ENCODE assay signal across 19 mouse cellular contexts in genomic region chr10:23549207-23549606, GRCm38 (mm10).
DNase-seq lines count a peak whose midpoint lies in the region; ATAC-seq lines count a peak whose summit lies in the region.
"Had no signal": no experiment of that assay in that cellular context is flagged by ENCODE, and none has a peak within 500 bp of the region (broad histone marks: within the 10 kb centered on the region; RNA-seq: fewer than 3 reads in every experiment).

No protein-coding gene starts in this region.

- H3K4me2 ChIP-seq in midbrain, embryonic 11.5 days = no peak overlapping the region
- H3K4me2 ChIP-seq in limb, embryonic 12.5 days = peak overlapping the region; percentile 15; the same call in 1 of the 2 replicates
- no peak overlapping the region for H3K4me2 ChIP-seq in liver, embryonic 12.5 days
- H3K4me2 ChIP-seq: heart, embryonic 12.5 days; lung, embryonic 14.5 days; neural tube, embryonic 13.5 days had no signal

- H3K27ac ChIP-seq in midbrain, embryonic 10.5 days (replicated peaks) = peak overlapping the region; percentile 57; the same call in 1 of the 2 replicates
- H3K27ac ChIP-seq in midbrain, embryonic 11.5 days (ENCODE audit: low read depth, low read length) = no peak overlapping the region
- H3K27ac ChIP-seq in limb, embryonic 12.5 days = peak overlapping the region; percentile 81
- no peak overlapping the region for H3K27ac ChIP-seq in liver, embryonic 12.5 days
- H3K27ac ChIP-seq: neural tube, embryonic 13.5 days had no signal

- no peak for ATAC-seq in midbrain, embryonic 11.5 days (ENCODE audit: low FRiP score)
- peak; percentile 32; the same call in 1 of the 2 replicates for ATAC-seq in limb, embryonic 12.5 days (ENCODE audit: insufficient number of reproducible peaks, insufficient read depth, low FRiP score, low TSS enrichment, low read depth)
- no peak for ATAC-seq in liver, embryonic 12.5 days
- ATAC-seq: inflammation-experienced regulatory T-cells, adult 6 months had no signal

- H3K4me1 ChIP-seq in midbrain, embryonic 10.5 days = peaks cover 10% of the 10 kb centered on the region
- H3K4me1 ChIP-seq in midbrain, embryonic 11.5 days (ENCODE audit: control insufficient read depth, insufficient read depth, low read length) = 0 out of 2 replicates have a peak, but pooled peaks cover 2% of the 10 kb centered on the region
- H3K4me1 ChIP-seq in limb, embryonic 12.5 days (replicated peaks) = peaks cover 26% of the 10 kb centered on the region
- no peaks in the 10 kb centered on the region for H3K4me1 ChIP-seq in liver, embryonic 12.5 days

- no peaks in the 10 kb centered on the region for H3K9me3 ChIP-seq in midbrain, embryonic 10.5 days (replicated peaks)
- H3K9me3 ChIP-seq in midbrain, embryonic 11.5 days (ENCODE audit: control insufficient read depth, low read length) = no peaks in the 10 kb centered on the region
- no peaks in the 10 kb centered on the region for H3K9me3 ChIP-seq in limb, embryonic 12.5 days
- H3K9me3 ChIP-seq in liver, embryonic 12.5 days (replicated peaks) = no peaks in the 10 kb centered on the region
- H3K9me3 ChIP-seq: heart, embryonic 12.5 days; neural tube, embryonic 13.5 days had no signal

- no peaks in the 10 kb centered on the region for H3K36me3 ChIP-seq in midbrain, embryonic 10.5 days
- H3K36me3 ChIP-seq in midbrain, embryonic 11.5 days (ENCODE audit: control insufficient read depth, insufficient read depth, low read length) = no peaks in the 10 kb centered on the region
- H3K36me3 ChIP-seq in limb, embryonic 12.5 days = no peaks in the 10 kb centered on the region
- no peaks in the 10 kb centered on the region for H3K36me3 ChIP-seq in liver, embryonic 12.5 days
- H3K36me3 ChIP-seq: heart, embryonic 12.5 days; neural tube, embryonic 13.5 days had no signal

- no peak overlapping the region for H3K9ac ChIP-seq in midbrain, embryonic 11.5 days (ENCODE audit: low read length)
- peak overlapping the region; percentile 0; the same call in 1 of the 2 replicates for H3K9ac ChIP-seq in limb, embryonic 12.5 days (replicated peaks)
- no peak overlapping the region for H3K9ac ChIP-seq in liver, embryonic 12.5 days
- H3K9ac ChIP-seq: heart, embryonic 12.5 days; lung, embryonic 14.5 days; neural tube, embryonic 13.5 days had no signal

- H3K4me3 ChIP-seq in midbrain, embryonic 10.5 days = no peak overlapping the region
- H3K4me3 ChIP-seq in midbrain, embryonic 11.5 days (ENCODE audit: low read depth, low read length) = no peak overlapping the region
- no peak overlapping the region for H3K4me3 ChIP-seq in limb, embryonic 12.5 days (replicated peaks)
- H3K4me3 ChIP-seq in liver, embryonic 12.5 days = no peak overlapping the region
- H3K4me3 ChIP-seq: heart, embryonic 12.5 days; neural tube, embryonic 13.5 days had no signal

- no peaks in the 10 kb centered on the region for H3K27me3 ChIP-seq in midbrain, embryonic 10.5 days (ENCODE audit: low read depth, poor library complexity, severe bottlenecking)
- H3K27me3 ChIP-seq in midbrain, embryonic 11.5 days (ENCODE audit: control insufficient read depth, insufficient read depth, low read length) = no peaks in the 10 kb centered on the region
- H3K27me3 ChIP-seq in limb, embryonic 12.5 days = no peaks in the 10 kb centered on the region; the same call in 1 of the 2 replicates
- no peaks in the 10 kb centered on the region for H3K27me3 ChIP-seq in liver, embryonic 12.5 days (replicated peaks)
- H3K27me3 ChIP-seq: heart, embryonic 12.5 days; neural tube, embryonic 13.5 days had no signal

- WGBS in midbrain, embryonic 10.5 days = 19% methylated on average over 3 of the region's 3 CpGs
- 21% methylated on average over 3 of the region's 3 CpGs for WGBS in midbrain, embryonic 11.5 days
- WGBS in limb, embryonic 12.5 days = 17% methylated on average over 3 of the region's 3 CpGs
- 61% methylated on average over 3 of the region's 3 CpGs for WGBS in liver, embryonic 12.5 days (ENCODE audit: insufficient replicate concordance)

- DNase-seq in embryo, embryonic 10 days (ENCODE audit: low spot score) = peak; percentile 13
- no peak for DNase-seq in embryo, embryonic 11 days
- DNase-seq in midbrain, embryonic 10.5 days (ENCODE audit: low spot score) = no peak
- no peak for DNase-seq in midbrain, embryonic 11.5 days (ENCODE audit: low spot score, missing footprints)
- DNase-seq in embryo, embryonic 9.5 days (ENCODE audit: extremely low spot score) = peak; percentile 9
- no peak for DNase-seq in frontal cortex, postnatal 10 days (ENCODE audit: low spot score in 2 of 2)
- DNase-seq: cerebellum, postnatal 25 days; kidney, adult 8-10 months; kidney, postnatal 25 days; layer of hippocampus, adult 9-11 months; lung, embryonic 14.5 days; lung, postnatal 4 days; right cerebral cortex, postnatal 4 days; thymus, postnatal 25 days had no signal

Comparison
In these comparisons a context has a peak if more than half of its experiments do, and no peak if none do; other contexts are left out.
1. DNase-seq: peak in embryo, embryonic 10 days (single experiment) and embryo, embryonic 9.5 days (single experiment); none in embryo, embryonic 11 days (single experiment), midbrain, embryonic 10.5 days (single experiment), midbrain, embryonic 11.5 days (single experiment) and frontal cortex, postnatal 10 days (0 of 2).
2. H3K27ac ChIP-seq: peak in midbrain, embryonic 10.5 days (single experiment) and limb, embryonic 12.5 days (single experiment); none in midbrain, embryonic 11.5 days (single experiment) and liver, embryonic 12.5 days (single experiment).